Mouse (Mus musculus) cerebellum, adult 2 months (tissue): ENCODE results near the gene Smyd3.

Experiments used
- CTCF ChIP-seq: fragments of 200-500 bp; IDR thresholded peaks from 2 replicates; pipeline ENCODE4 v1.5.1; 2011; ENCODE audit warnings: low read depth, mild to moderate bottlenecking, control low read depth, low read length, moderate library complexity, borderline replicate concordance; ENCODE audit not compliant: insufficient read depth
- POLR2A ChIP-seq: fragments of 200-500 bp; IDR thresholded peaks from 2 replicates; pipeline ENCODE4 v1.6.1; 2011; ENCODE audit warnings: low read length, control low read depth, borderline replicate concordance; ENCODE audit not compliant: insufficient read depth

- TF ChIP-seq CTCF (no peak), POLR2A (no peak)
Measured at GRCm38 (mm10) chr1:179252611-179253010, 265.2 kb downstream of the Smyd3 start.
